Mouse (Mus musculus): ENCODE results near the gene Nek7. TPM values are rescaled to one million over a fixed set of nuclear protein-coding genes. Genes with fewer than 3 reads are reported as not detected.

Gene Nek7
- polyA plus RNA-seq, 1 experiment: 1.7 TPM

- H3K4me1 ChIP-seq (ENCODE audit: control insufficient read depth, insufficient read depth, low read length): no peaks in the 10 kb centered on the region
- no peaks in the 10 kb centered on the region for H3K36me3 ChIP-seq (ENCODE audit: control insufficient read depth, insufficient read depth, low read length)
- H3K27ac ChIP-seq (ENCODE audit: control insufficient read depth, insufficient read depth, low read depth, low read length): no peak overlapping the region
- no peak overlapping the region for H3K4me3 ChIP-seq (ENCODE audit: control insufficient read depth, low read depth, low read length)
- H3K27me3 ChIP-seq (ENCODE audit: control insufficient read depth, insufficient read depth, low read length): no peaks in the 10 kb centered on the region
- TF ChIP-seq POLR2A (IDR thresholded peaks at IDR 0.05; ENCODE audit: control insufficient read depth, low read depth, low read length) (no peak), CTCF (IDR thresholded peaks at IDR 0.05; ENCODE audit: control insufficient read depth, insufficient read depth, insufficient replicate concordance, low read depth, low read length) (no peak)
These were observed 60.5 kb downstream of the Nek7 start for GRCm38 (mm10) chr1:138559213-138560101.

DNA sequence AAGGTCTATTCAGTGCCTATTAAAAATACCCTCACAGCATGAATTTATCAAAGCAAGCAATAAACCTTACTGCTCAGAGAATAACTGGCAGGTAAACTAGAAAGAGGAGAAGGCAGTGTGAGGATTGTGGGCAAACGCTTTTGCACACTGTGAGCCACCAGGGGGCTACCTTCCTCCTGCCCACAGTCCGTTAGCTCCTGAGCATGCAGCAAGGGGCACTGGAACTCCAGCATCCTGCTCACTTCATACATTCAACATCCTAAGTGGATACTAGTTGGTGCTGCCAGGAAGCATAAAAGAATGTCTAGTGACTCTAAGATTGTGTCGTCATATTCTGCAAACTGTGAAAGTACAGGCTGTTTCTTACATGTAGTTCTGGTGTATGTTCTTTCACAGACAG lies 61.6 kb downstream of the Nek7 start:
- no peaks in the 10 kb centered on the region for H3K27me3 ChIP-seq (ENCODE audit: control insufficient read depth, insufficient read depth, low read length)
- TF ChIP-seq POLR2A (IDR thresholded peaks at IDR 0.05; ENCODE audit: control insufficient read depth, low read depth, low read length) (no peak), CTCF (IDR thresholded peaks at IDR 0.05; ENCODE audit: control insufficient read depth, insufficient read depth, insufficient replicate concordance, low read depth, low read length) (peak; percentile 21; the same call in 1 of the 2 replicates)
- no peaks in the 10 kb centered on the region for H3K36me3 ChIP-seq (ENCODE audit: control insufficient read depth, insufficient read depth, low read length)
- H3K4me3 ChIP-seq (ENCODE audit: control insufficient read depth, low read depth, low read length): no peak overlapping the region
- H3K4me1 ChIP-seq (ENCODE audit: control insufficient read depth, insufficient read depth, low read length): no peaks in the 10 kb centered on the region
- no peak overlapping the region for H3K27ac ChIP-seq (ENCODE audit: control insufficient read depth, insufficient read depth, low read depth, low read length)

DNA sequence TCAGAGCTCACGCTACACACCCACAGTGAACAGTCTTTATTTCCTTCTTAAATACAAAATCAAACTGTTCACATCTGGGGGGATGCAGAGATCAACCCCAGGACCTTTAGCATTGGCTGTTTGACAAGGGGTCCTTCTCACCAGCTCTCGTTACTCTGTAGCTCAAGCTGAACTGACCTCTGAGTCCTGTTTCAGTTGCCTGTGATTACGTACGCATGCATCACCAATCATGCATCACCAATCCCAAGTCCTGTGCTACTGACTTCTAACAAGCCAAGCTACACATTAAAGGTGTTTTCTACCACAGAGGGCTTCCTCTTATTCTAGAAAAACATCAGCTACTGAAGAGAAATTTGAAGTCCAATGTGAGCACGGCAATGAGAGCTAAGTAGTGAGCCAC lies 65.0 kb downstream of the Nek7 start:
- no peak for TF ChIP-seq CTCF (IDR thresholded peaks at IDR 0.05; ENCODE audit: control insufficient read depth, insufficient read depth, insufficient replicate concordance, low read depth, low read length)
- no peak for TF ChIP-seq POLR2A (IDR thresholded peaks at IDR 0.05; ENCODE audit: control insufficient read depth, low read depth, low read length)
- Histone ChIP-seq H3K4me3 (ENCODE audit: control insufficient read depth, low read depth, low read length) (no peak overlapping the region), H3K4me1 (ENCODE audit: control insufficient read depth, insufficient read depth, low read length) (no peaks in the 10 kb centered on the region)

GRCm38 (mm10) chr1:138550184-138550583 lies 69.8 kb downstream of the Nek7 start:
- no peak overlapping the region for H3K4me3 ChIP-seq (ENCODE audit: control insufficient read depth, low read depth, low read length)
- TF ChIP-seq CTCF (IDR thresholded peaks at IDR 0.05; ENCODE audit: control insufficient read depth, insufficient read depth, insufficient replicate concordance, low read depth, low read length): no peak
- TF ChIP-seq POLR2A (IDR thresholded peaks at IDR 0.05; ENCODE audit: control insufficient read depth, low read depth, low read length): no peak
- H3K27me3 ChIP-seq (ENCODE audit: control insufficient read depth, insufficient read depth, low read length): no peaks in the 10 kb centered on the region
- H3K4me1 ChIP-seq (ENCODE audit: control insufficient read depth, insufficient read depth, low read length): no peaks in the 10 kb centered on the region
- H3K27ac ChIP-seq (ENCODE audit: control insufficient read depth, insufficient read depth, low read depth, low read length): no peak overlapping the region
- H3K36me3 ChIP-seq (ENCODE audit: control insufficient read depth, insufficient read depth, low read length): no peaks in the 10 kb centered on the region

More for the DNA sequence above, 65.0 kb downstream of the Nek7 start:
- Histone ChIP-seq H3K27me3 (ENCODE audit: control insufficient read depth, insufficient read depth, low read length) (no peaks in the 10 kb centered on the region), H3K36me3 (ENCODE audit: control insufficient read depth, insufficient read depth, low read length) (no peaks in the 10 kb centered on the region), H3K27ac (ENCODE audit: control insufficient read depth, insufficient read depth, low read depth, low read length) (no peak overlapping the region)

GRCm38 (mm10) chr1:138542170-138542515 lies 77.8 kb downstream of the Nek7 start:
- TF ChIP-seq CTCF (IDR thresholded peaks at IDR 0.05; ENCODE audit: control insufficient read depth, insufficient read depth, insufficient replicate concordance, low read depth, low read length): no peak
- no peak for TF ChIP-seq POLR2A (IDR thresholded peaks at IDR 0.05; ENCODE audit: control insufficient read depth, low read depth, low read length)
- H3K27ac ChIP-seq (ENCODE audit: control insufficient read depth, insufficient read depth, low read depth, low read length): no peak overlapping the region

DNA sequence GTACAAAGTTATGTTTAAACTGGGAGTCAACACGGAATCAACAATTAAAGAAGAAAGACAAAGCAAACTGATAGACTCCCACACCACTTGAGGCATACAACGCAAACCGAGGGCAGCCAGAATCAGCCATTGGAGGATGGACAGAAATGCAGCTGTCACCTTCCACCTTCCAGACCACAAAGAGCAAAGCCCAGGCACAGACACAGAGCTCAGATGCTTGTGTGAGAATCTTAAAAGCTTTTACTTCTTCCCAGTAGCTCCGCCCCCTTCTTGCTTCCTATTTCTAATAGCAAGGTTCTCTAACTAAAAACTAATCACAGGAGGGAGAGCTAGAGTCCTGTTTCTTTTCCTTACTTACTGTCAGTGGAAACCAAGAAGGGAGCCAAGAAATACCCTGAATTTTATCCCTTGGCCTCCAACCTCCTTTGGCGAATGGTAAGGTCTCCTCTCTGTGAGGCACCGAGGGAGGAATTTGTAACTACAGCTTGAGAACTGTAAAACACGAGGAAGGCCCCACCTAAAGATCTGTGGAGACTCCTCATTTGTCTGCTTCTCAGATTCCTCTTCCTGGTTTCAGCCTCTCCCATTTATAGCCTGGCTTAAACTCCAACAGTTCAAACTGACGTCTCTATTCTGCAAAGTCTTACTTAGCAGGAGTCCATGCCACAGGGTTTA lies 78.3 kb downstream of the Nek7 start:
- no peaks in the 10 kb centered on the region for H3K4me1 ChIP-seq (ENCODE audit: control insufficient read depth, insufficient read depth, low read length)
- H3K4me3 ChIP-seq (ENCODE audit: control insufficient read depth, low read depth, low read length): no peak overlapping the region
- no peak overlapping the region for H3K27ac ChIP-seq (ENCODE audit: control insufficient read depth, insufficient read depth, low read depth, low read length)
- H3K27me3 ChIP-seq (ENCODE audit: control insufficient read depth, insufficient read depth, low read length): no peaks in the 10 kb centered on the region
- no peaks in the 10 kb centered on the region for H3K36me3 ChIP-seq (ENCODE audit: control insufficient read depth, insufficient read depth, low read length)
- TF ChIP-seq CTCF (IDR thresholded peaks at IDR 0.05; ENCODE audit: control insufficient read depth, insufficient read depth, insufficient replicate concordance, low read depth, low read length) (no peak), POLR2A (IDR thresholded peaks at IDR 0.05; ENCODE audit: control insufficient read depth, low read depth, low read length) (no peak)

More at GRCm38 (mm10) chr1:138542170-138542515, 77.8 kb downstream of the Nek7 start:
- H3K36me3 ChIP-seq (ENCODE audit: control insufficient read depth, insufficient read depth, low read length): no peaks in the 10 kb centered on the region
- no peaks in the 10 kb centered on the region for H3K27me3 ChIP-seq (ENCODE audit: control insufficient read depth, insufficient read depth, low read length)
- no peak overlapping the region for H3K4me3 ChIP-seq (ENCODE audit: control insufficient read depth, low read depth, low read length)
- H3K4me1 ChIP-seq (ENCODE audit: control insufficient read depth, insufficient read depth, low read length): no peaks in the 10 kb centered on the region

- Histone ChIP-seq H3K36me3 (ENCODE audit: control insufficient read depth, insufficient read depth, low read length) (no peaks in the 10 kb centered on the region), H3K27ac (ENCODE audit: control insufficient read depth, insufficient read depth, low read depth, low read length) (no peak overlapping the region), H3K27me3 (ENCODE audit: control insufficient read depth, insufficient read depth, low read length) (no peaks in the 10 kb centered on the region), H3K4me3 (ENCODE audit: control insufficient read depth, low read depth, low read length) (no peak overlapping the region), H3K4me1 (ENCODE audit: control insufficient read depth, insufficient read depth, low read length) (no peaks in the 10 kb centered on the region)
- TF ChIP-seq POLR2A (IDR thresholded peaks at IDR 0.05; ENCODE audit: control insufficient read depth, low read depth, low read length): no peak
- TF ChIP-seq CTCF (IDR thresholded peaks at IDR 0.05; ENCODE audit: control insufficient read depth, insufficient read depth, insufficient replicate concordance, low read depth, low read length): no peak
These were observed 80.2 kb downstream of the Nek7 start for GRCm38 (mm10) chr1:138539713-138540112.

All from testis, adult 2 months (tissue).